Mouse (Mus musculus): Measurements from ENCODE around the gene Rab4a.

Rab4a gene

DNA sequence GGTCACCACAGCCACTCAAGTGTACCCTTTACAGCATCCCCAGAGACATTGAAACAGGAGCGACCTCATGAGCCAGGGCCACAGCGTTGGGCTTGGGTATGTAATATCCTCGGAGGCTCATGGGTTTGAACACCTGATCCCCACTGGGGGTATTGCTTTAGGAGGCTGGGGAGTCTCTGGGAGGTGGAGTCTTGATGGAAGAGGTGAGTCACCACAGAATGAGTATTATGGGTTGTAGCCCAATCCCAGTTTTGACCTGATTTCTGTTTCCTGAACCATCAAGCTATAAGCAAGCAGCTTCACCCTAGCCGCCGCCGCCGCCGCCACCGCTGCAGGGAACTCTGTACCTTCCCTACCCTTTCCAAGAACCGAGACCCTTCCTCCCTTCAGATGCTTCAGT, 40.2 kb downstream of the Rab4a start:
- DNase-seq (ENCODE audit: extremely low spot score, low read depth, low spot score) = no peak

DNA sequence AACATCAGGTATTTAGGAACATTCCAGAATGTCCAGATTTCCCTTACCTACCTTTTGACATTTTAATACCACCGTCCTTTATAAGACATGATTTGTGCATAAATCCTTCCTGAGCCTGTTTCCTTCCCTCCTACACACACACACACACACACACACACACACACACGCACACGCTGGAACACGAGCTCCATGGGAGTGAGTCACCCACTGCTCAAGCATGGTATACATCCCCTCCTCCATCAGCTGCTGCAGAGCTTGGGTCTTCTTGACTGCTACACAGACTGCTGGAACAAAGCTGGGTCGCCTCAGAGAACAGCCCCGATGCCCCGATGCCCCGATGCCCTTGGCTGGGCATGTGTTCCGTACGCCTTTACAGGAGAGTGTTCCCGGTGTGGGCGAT, 40.7 kb downstream of the Rab4a start:
- DNase-seq (ENCODE audit: extremely low spot score, low read depth, low spot score) = no peak

- DNase-seq (ENCODE audit: extremely low spot score, low read depth, low spot score) = no peak
These were observed 41.8 kb downstream of the Rab4a start for GRCm38 (mm10) chr8:123847546-123847945.

GRCm38 (mm10) chr8:123849352-123849751, 43.6 kb downstream of the Rab4a start:
- DNase-seq (ENCODE audit: extremely low spot score, low read depth, low spot score) = no peak

- DNase-seq (ENCODE audit: extremely low spot score, low read depth, low spot score) = no peak
These were observed 45.8 kb downstream of the Rab4a start for GRCm38 (mm10) chr8:123851590-123851989.

DNA sequence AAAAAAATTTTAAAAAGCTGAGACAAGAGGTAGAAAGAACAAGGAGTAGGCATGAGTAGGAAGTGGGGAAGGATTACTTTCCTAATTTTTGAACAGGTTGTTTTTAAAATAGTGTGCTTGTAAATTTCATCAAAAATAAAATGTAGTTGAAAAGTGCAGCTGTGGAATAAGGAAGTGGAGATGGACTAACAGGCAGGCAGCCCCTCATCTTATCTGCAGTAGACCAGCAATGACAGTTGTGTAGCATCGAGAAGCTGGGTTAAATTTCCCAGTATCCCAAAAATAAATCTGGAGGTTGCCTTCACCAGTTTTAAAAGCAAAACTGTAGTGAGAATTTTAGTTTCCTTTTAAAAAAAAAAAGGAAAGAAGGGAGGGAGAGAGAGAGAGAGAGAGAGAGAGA, 48.5 kb downstream of the Rab4a start:
- no peak for DNase-seq (ENCODE audit: extremely low spot score, low read depth, low spot score)

DNA sequence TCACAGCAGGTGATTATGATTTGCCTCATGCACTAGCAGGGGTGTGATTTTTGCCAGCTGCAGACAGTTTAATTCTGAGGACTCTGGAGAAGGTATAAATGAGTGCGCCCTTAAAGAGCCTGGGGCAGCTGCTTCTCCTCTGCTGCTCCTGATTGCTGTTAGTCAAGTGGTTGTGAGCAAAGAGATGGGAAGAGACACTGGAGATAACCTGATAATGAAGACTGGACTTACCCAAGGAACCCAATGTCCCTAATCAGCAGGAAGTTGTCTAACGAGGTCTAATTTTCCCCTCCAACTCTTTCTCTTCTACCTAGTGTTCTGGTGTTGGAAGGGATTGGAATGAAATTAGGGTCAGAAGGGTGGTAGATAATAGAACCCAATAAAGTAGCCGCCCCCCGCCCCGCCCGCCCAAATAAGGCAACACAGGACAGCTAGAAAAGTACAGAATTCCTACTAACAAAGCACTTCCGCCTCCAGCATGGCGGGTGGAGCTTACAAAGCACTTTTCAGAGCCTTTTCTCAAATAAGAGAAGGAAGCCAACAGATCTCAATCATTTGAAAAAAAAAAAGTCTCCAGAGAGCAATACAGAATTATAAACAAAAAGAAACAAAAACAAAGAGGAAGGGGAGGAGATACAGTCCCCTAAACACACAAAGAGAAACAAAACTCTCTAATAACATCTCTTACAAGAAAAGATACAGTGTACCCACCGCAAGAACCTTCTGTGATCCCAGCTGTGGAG, 49.1 kb downstream of the Rab4a start:
- DNase-seq (ENCODE audit: extremely low spot score, low read depth, low spot score) = no peak

DNA sequence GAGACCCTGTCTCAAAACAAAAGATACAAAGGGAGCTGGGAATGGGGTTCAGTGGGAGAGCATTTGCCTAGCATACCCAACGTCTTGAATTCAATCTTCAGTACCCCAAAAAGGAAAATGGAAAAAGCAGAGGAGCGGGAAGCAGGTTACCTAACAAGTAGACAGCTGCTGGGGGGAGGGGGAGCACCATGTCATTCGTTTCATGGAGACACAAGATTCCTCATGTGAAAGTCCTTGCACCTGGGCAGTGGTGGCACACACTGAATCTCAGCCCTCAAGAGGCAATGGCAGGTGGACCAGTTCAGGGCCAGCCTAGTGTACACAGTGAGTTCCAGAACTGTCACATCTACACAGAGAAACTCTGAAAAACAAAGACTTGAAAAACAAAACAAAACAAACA, 51.6 kb downstream of the Rab4a start:
- DNase-seq (ENCODE audit: extremely low spot score, low read depth, low spot score) = no peak

DNA sequence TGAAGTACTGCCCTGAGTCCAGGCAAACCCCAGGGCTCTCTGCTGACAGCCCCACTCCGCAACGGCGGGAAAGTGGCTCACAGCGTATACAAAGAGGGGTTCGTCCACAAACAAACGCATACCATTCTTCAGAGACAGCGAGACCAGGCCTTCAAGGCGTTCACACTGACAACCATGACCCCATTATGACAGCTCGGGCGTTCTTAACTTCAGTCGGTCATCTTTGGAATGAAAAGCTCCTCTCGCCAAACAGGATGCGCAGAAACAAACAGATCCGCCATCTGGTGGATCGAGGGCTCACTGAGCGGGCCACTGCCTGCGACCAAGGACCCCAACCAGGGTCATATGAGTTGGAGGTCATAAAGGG, 52.8 kb downstream of the Rab4a start:
- no peak for DNase-seq (ENCODE audit: extremely low spot score, low read depth, low spot score)

- DNase-seq (ENCODE audit: extremely low spot score, low read depth, low spot score) = peak; percentile 56
These were observed 53.3 kb downstream of the Rab4a start for GRCm38 (mm10) chr8:123858941-123859647.

DNA sequence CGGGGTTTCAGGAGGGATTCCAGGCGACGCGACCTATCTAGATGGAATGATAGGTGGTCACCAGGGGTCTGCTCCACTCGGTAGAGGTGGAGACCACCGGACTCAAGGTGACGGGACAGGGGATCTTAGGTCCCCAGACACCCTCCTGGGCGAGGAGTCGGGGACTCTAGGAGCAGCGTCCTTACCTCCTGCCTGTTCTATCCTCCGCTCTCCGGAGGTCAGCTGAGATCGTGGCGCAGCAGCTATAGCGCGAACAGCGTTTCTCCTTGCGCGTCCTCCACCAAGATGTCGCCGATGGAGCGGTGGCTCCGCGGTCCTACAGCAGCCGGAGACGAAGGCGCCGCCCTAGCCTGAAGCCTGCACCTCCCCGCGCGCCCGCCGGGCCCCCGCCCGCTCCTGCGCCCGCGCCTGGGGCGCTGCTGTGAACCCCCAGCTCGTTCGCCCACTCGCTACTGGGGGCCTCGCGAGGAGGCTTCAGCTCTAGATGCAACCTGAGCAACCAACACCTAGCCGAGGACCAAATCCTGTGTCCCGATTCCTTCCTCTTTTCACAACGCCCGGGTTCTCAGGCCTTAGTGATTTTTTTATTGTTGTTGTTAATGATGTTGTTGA, 54.0 kb downstream of the Rab4a start, which contains the start of gene Ccsap:
Gene Ccsap, minus strand, starts transcription at position 562 of the 612 bp plus-strand sequence.
- no peak for DNase-seq (ENCODE audit: extremely low spot score, low read depth, low spot score)

- no peak for DNase-seq (ENCODE audit: extremely low spot score, low read depth, low spot score)
These were observed 54.6 kb downstream of the Rab4a start for GRCm38 (mm10) chr8:123860386-123860785.

- DNase-seq (ENCODE audit: extremely low spot score, low read depth, low spot score) = no peak
These were observed 60.0 kb downstream of the Rab4a start for GRCm38 (mm10) chr8:123865786-123866185.

- DNase-seq (ENCODE audit: extremely low spot score, low read depth, low spot score) = no peak
These were observed 61.2 kb downstream of the Rab4a start for GRCm38 (mm10) chr8:123866971-123867370.

- DNase-seq (ENCODE audit: extremely low spot score, low read depth, low spot score) = no peak
These were observed 66.3 kb downstream of the Rab4a start for GRCm38 (mm10) chr8:123872048-123872447.

DNA sequence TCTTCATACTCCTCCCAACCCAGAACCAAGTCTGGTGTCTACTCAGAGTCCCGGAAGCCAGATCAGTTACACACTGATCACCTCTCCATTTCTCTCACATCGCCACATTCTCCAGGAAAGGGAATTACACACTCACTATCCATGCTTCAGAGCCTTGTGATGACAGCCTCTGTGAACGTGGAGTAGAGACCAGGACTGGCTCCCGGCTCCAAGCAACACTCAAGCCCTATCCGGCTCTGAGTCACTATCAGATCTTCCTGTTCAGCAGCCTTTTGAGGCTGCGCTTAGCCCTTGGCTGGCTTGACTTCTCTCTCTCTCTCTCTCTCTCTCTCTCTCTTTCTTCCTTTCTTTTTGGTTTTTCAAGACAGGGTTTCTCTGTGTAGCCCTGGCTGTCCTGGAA, 67.6 kb downstream of the Rab4a start:
- no peak for DNase-seq (ENCODE audit: extremely low spot score, low read depth, low spot score)

DNA sequence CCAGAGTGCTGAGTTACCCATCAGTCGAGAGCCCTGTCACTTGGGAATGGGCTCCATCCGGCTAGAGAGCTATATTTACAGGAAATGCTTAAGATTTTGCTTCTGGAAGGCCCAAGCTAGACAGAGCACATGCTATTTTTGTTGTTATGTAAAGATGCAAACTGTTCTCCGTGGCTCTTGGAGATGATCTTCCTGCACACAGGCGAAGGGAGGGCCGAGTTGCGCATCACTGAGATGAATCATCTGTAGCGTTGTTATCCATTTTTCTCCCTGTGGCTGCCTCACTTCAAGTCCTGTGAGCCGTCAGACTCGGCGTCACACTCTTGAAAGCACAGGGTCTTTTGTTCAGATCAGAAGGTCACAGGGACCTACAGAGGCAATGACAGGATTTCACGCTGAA, 68.5 kb downstream of the Rab4a start:
- DNase-seq (ENCODE audit: extremely low spot score, low read depth, low spot score) = no peak

DNA sequence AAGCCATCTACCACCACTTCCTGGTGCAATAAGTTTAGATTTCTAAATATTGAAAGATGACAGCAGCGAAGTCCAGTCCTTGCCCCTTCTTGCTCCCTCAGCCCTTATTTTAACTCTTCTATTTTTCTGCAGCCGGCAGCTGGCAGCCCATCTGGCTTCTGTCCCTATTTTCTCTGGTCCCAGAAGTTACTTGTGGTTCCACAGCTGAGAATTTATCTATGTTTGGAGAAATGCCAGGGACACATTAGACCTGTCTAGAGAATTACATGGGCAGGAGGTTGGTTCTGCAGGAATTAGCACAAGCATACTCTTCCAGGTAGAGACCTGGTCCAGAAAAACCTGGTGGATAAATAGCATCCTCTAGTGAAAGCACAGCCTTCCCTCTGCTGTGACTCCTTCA, 72.1 kb downstream of the Rab4a start:
- no peak for DNase-seq (ENCODE audit: extremely low spot score, low read depth, low spot score)

GRCm38 (mm10) chr8:123880271-123880670, 74.5 kb downstream of the Rab4a start:
- DNase-seq (ENCODE audit: extremely low spot score, low read depth, low spot score) = no peak

- no peak for DNase-seq (ENCODE audit: extremely low spot score, low read depth, low spot score)
These were observed 75.1 kb downstream of the Rab4a start for GRCm38 (mm10) chr8:123880821-123881350.

DNA sequence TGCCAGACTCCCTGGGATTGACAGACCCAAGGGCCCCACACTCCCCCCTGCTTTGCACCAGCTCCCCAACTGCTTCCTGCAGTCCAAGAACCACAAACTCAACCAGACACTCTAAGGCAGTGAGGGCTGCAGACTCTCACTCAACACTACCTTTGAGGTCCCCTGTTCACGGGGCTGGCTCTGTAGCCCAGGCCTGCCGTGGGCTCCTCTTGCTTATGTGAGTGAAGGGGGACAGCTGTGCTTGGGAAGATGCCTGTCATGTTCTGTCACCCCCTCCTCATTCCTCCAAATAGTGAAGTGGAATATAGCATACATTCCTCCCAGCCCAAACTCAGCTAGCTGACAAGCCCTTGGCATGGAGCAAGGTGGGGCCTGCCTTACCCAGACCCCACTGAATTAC, 76.6 kb downstream of the Rab4a start:
- no peak for DNase-seq (ENCODE audit: extremely low spot score, low read depth, low spot score)

- DNase-seq (ENCODE audit: extremely low spot score, low read depth, low spot score) = no peak
These were observed 77.3 kb downstream of the Rab4a start for GRCm38 (mm10) chr8:123883094-123883493.

Data from hindlimb bud, embryonic 11.5 days (tissue).